8 mouse cellular contexts compared by ENCODE assay signal in genomic region chr12:112145211-112145874, GRCm38 (mm10). TPM values are rescaled to one million over a fixed set of nuclear protein-coding genes. Genes with fewer than 3 reads are reported as not detected.
DNase-seq lines count a peak whose midpoint lies in the region; ATAC-seq and TF ChIP-seq lines count a peak whose summit lies in the region.

No protein-coding gene starts in this region.

- DNase-seq in B cell, adult 2 months, result peak; percentile 75 to 81
- peak; percentile 88 for DNase-seq in heart, embryonic 10.5 days (ENCODE audit: low spot score)
- peak; percentile 81 for DNase-seq in kidney, adult 9 months
- peak; percentile 64 to 80 for DNase-seq in spleen, postnatal 10 days (ENCODE audit: low spot score in 2 of 2)

- no peaks in the 10 kb centered on the region for H3K9me3 ChIP-seq in embryonic facial prominence, embryonic 13.5 days
- H3K9me3 ChIP-seq in heart, embryonic 10.5 days, result no peaks in the 10 kb centered on the region
- H3K9me3 ChIP-seq in limb, embryonic 13.5 days, result no peaks in the 10 kb centered on the region
- no peaks in the 10 kb centered on the region for H3K9me3 ChIP-seq in midbrain, embryonic 15.5 days

- peaks cover 48% of the 10 kb centered on the region for H3K27me3 ChIP-seq in embryonic facial prominence, embryonic 13.5 days
- H3K27me3 ChIP-seq in heart, embryonic 10.5 days (ENCODE audit: insufficient read depth, poor library complexity, severe bottlenecking), result peaks cover 85% of the 10 kb centered on the region
- H3K27me3 ChIP-seq in limb, embryonic 13.5 days, result peaks cover 57% of the 10 kb centered on the region
- peaks cover 37% of the 10 kb centered on the region for H3K27me3 ChIP-seq in midbrain, embryonic 15.5 days (replicated peaks)

- no peaks in the 10 kb centered on the region for H3K36me3 ChIP-seq in embryonic facial prominence, embryonic 13.5 days
- H3K36me3 ChIP-seq in heart, embryonic 10.5 days, result no peaks in the 10 kb centered on the region
- H3K36me3 ChIP-seq in limb, embryonic 13.5 days, result no peaks in the 10 kb centered on the region
- no peaks in the 10 kb centered on the region for H3K36me3 ChIP-seq in midbrain, embryonic 15.5 days (replicated peaks)

- peak overlapping the region; percentile 83 for H3K9ac ChIP-seq in embryonic facial prominence, embryonic 13.5 days
- peak overlapping the region; percentile 81 for H3K9ac ChIP-seq in limb, embryonic 13.5 days
- H3K9ac ChIP-seq in midbrain, embryonic 15.5 days, result peak overlapping the region; percentile 62

- no peak overlapping the region for H3K27ac ChIP-seq in bone marrow, adult 2 months (ENCODE audit: control insufficient read depth, insufficient read depth, low read depth, low read length, poor library complexity)
- H3K27ac ChIP-seq in embryonic facial prominence, embryonic 13.5 days, result peak overlapping the region; percentile 85
- H3K27ac ChIP-seq in heart, embryonic 10.5 days, result peak overlapping the region; percentile 84; the same call in 1 of the 2 replicates
- no peak overlapping the region for H3K27ac ChIP-seq in limb, embryonic 13.5 days
- H3K27ac ChIP-seq in midbrain, embryonic 15.5 days, result peak overlapping the region; percentile 69; the same call in 1 of the 2 replicates

- peak; percentile 26; the same call in 1 of the 2 replicates for ATAC-seq in embryonic facial prominence, embryonic 13.5 days (ENCODE audit: insufficient number of reproducible peaks, insufficient read depth, low FRiP score, low TSS enrichment, low read depth)
- ATAC-seq in limb, embryonic 13.5 days (ENCODE audit: low FRiP score, low read depth), result peak; percentile 68
- peak; percentile 70 for ATAC-seq in midbrain, embryonic 15.5 days (replicated peaks)

- TF ChIP-seq POLR2A in bone marrow, adult 2 months (IDR thresholded peaks at IDR 0.05; ENCODE audit: borderline replicate concordance, control insufficient read depth, low read depth, low read length), result no peak

- H3K4me2 ChIP-seq in embryonic facial prominence, embryonic 13.5 days, result peak overlapping the region; percentile 88
- peak overlapping the region; percentile 94 for H3K4me2 ChIP-seq in limb, embryonic 13.5 days (replicated peaks)
- peak overlapping the region; percentile 82 for H3K4me2 ChIP-seq in midbrain, embryonic 15.5 days

- H3K4me1 ChIP-seq in bone marrow, adult 2 months (ENCODE audit: control insufficient read depth, insufficient read depth, low read length), result no peaks in the 10 kb centered on the region
- H3K4me1 ChIP-seq in embryonic facial prominence, embryonic 13.5 days, result peaks cover 62% of the 10 kb centered on the region
- H3K4me1 ChIP-seq in heart, embryonic 10.5 days, result peaks cover 61% of the 10 kb centered on the region
- H3K4me1 ChIP-seq in limb, embryonic 13.5 days, result peaks cover 68% of the 10 kb centered on the region
- H3K4me1 ChIP-seq in midbrain, embryonic 15.5 days, result peaks cover 60% of the 10 kb centered on the region

- peak; percentile 83 for TF ChIP-seq CTCF in bone marrow, adult 2 months (IDR thresholded peaks at IDR 0.05; ENCODE audit: control insufficient read depth, insufficient read depth, low read length)

- H3K4me3 ChIP-seq in bone marrow, adult 2 months (replicated peaks; ENCODE audit: control insufficient read depth, low read depth, low read length), result no peak overlapping the region
- H3K4me3 ChIP-seq in embryonic facial prominence, embryonic 13.5 days, result peak overlapping the region; percentile 67
- peak overlapping the region; percentile 67 for H3K4me3 ChIP-seq in heart, embryonic 10.5 days
- peak overlapping the region; percentile 66 for H3K4me3 ChIP-seq in limb, embryonic 13.5 days
- H3K4me3 ChIP-seq in midbrain, embryonic 15.5 days, result peak overlapping the region; percentile 58

- WGBS in bone marrow, adult 2 months, result under 1% methylated on average over 37 of the region's 37 CpGs
- 0% methylated on average over 37 of the region's 37 CpGs for WGBS in embryonic facial prominence, embryonic 13.5 days
- under 1% methylated on average over 37 of the region's 37 CpGs for WGBS in heart, embryonic 10.5 days
- WGBS in limb, embryonic 13.5 days, result under 1% methylated on average over 37 of the region's 37 CpGs
- WGBS in midbrain, embryonic 15.5 days, result under 1% methylated on average over 37 of the region's 37 CpGs

RNA-seq across cellular contexts. Expression of gene Kif26a, which starts 0.7 kb away (rescaled TPM):
- polyA plus RNA-seq in bone marrow, adult 2 months (2011; ENCODE audit: insufficient read depth, insufficient read length, low replicate concordance, missing spikeins), result 0.38 TPM in 1 of 2 replicates, not detected in the other
- 6.9 and 7.2 TPM in 2 replicates for polyA plus RNA-seq in embryonic facial prominence, embryonic 13.5 days (2015; fragmentation: Nextera tagmentation; extraction: Ambion mirVana)
- polyA plus RNA-seq in heart, embryonic 10.5 days (2016; fragmentation: Nextera tagmentation; extraction: Ambion mirVana), result 1.0 and 2.1 TPM in 2 replicates
- 5.7 and 6.4 TPM in 2 replicates for polyA plus RNA-seq in limb, embryonic 13.5 days (2015; fragmentation: Nextera tagmentation; extraction: Ambion mirVana)
- polyA plus RNA-seq in midbrain, embryonic 15.5 days (2015; fragmentation: Nextera tagmentation; extraction: Ambion mirVana), result 7.2 and 8.6 TPM in 2 replicates

RNA-seq across cellular contexts. Expression of gene Aspg, which starts 38.9 kb away (rescaled TPM):
- not detected in 2 replicates for polyA plus RNA-seq in bone marrow, adult 2 months (2011; ENCODE audit: insufficient read depth, insufficient read length, low replicate concordance, missing spikeins)
- polyA plus RNA-seq in embryonic facial prominence, embryonic 13.5 days (2015; fragmentation: Nextera tagmentation; extraction: Ambion mirVana), result 0.60 and 1.1 TPM in 2 replicates
- 1.5 and 1.7 TPM in 2 replicates for polyA plus RNA-seq in heart, embryonic 10.5 days (2016; fragmentation: Nextera tagmentation; extraction: Ambion mirVana)
- polyA plus RNA-seq in limb, embryonic 13.5 days (2015; fragmentation: Nextera tagmentation; extraction: Ambion mirVana), result 1.5 and 2.1 TPM in 2 replicates
- 1.1 and 1.3 TPM in 2 replicates for polyA plus RNA-seq in midbrain, embryonic 15.5 days (2015; fragmentation: Nextera tagmentation; extraction: Ambion mirVana)

Comparison
In these comparisons a context has a peak if more than half of its experiments do, and no peak if none do; other contexts are left out.
1. H3K27ac ChIP-seq: peak in embryonic facial prominence, embryonic 13.5 days (single experiment), heart, embryonic 10.5 days (single experiment) and midbrain, embryonic 15.5 days (single experiment); none in bone marrow, adult 2 months (single experiment) and limb, embryonic 13.5 days (single experiment).
2. Peak in every context shown above with its lines, with median percentiles within 50 percentile points of each other: DNase-seq, ATAC-seq, H3K4me2 ChIP-seq and H3K9ac ChIP-seq.